Mouse (Mus musculus) forebrain, embryonic 12.5 days (tissue): ENCODE measurements around the gene Klhl35. TPM values are rescaled to one million over a fixed set of nuclear protein-coding genes. Genes with fewer than 3 reads are reported as not detected.
A peak's percentile ranks its signal among the peaks of the same experiment; 100 is the strongest.

ENCODE experiments used
- ATAC-seq: fragments of 200-750 bp; cut with Nextera tagmentation; 2 replicates; pipeline ENCODE4 v1.8.0; 2017; ENCODE audit warnings: moderate TSS enrichment; ENCODE audit not compliant: low FRiP score
- H3K27ac ChIP-seq: fragments of 300-500 bp; sonication (generic); 2 replicates; pipeline ENCODE4 v1.5.1; 2016; ENCODE audit warnings: mild to moderate bottlenecking
- H3K27me3 ChIP-seq: fragments of 300-500 bp; sonication (generic); 2 replicates; pipeline ENCODE4 v1.6.1; 2016; ENCODE audit warnings: mild to moderate bottlenecking
- H3K36me3 ChIP-seq: fragments of 300-500 bp; sonication (generic); replicated peaks from 2 replicates; pipeline ENCODE4 v1.6.1; 2016; ENCODE audit warnings: mild to moderate bottlenecking
- H3K4me1 ChIP-seq: fragments of 300-500 bp; sonication (generic); 2 replicates; pipeline ENCODE4 v1.6.1; 2016
- H3K4me2 ChIP-seq: fragments of 300-500 bp; sonication (generic); 2 replicates; pipeline ENCODE4 v1.6.1; 2016; ENCODE audit warnings: mild to moderate bottlenecking, moderate library complexity
- H3K4me3 ChIP-seq: fragments of 300-500 bp; sonication (generic); replicated peaks from 2 replicates; pipeline ENCODE4 v1.5.1; 2016; ENCODE audit warnings: mild to moderate bottlenecking
- H3K9ac ChIP-seq: fragments of 300-500 bp; sonication (generic); 2 replicates; pipeline ENCODE4 v1.6.1; 2016; ENCODE audit warnings: mild to moderate bottlenecking
- H3K9me3 ChIP-seq: fragments of 300-500 bp; sonication (generic); 2 replicates; pipeline ENCODE4 v1.6.1; 2016
- WGBS: fragments of 180-500 bp; shearing (Covaris S2); methylation state at CpG from one replicate; pipeline ENCODE4 v1.1.7; 2016; 5-methylcytosine and 5-hydroxymethylcytosine counted together
- polyA plus RNA-seq: library from polyadenylated mRNA; unstranded; fragments of >200 nt; fragmentation: Nextera tagmentation; extraction: Ambion mirVana; gene quantifications from 2 replicates; pipeline ENCODE4 v1.2.1, GENCODE M21; 2016

Klhl35 gene
- 5.6 and 6.8 TPM in 2 replicates for polyA plus RNA-seq

- Histone ChIP-seq H3K4me2 (peak within 1 kb of the TSS; percentile 26), H3K4me3 (peak within 1 kb of the TSS; percentile 3; the same call in 1 of the 2 replicates), H3K36me3 (peaks cover 5% of the 10 kb centered on the region), H3K27me3 (peaks cover 42% of the 10 kb centered on the region), H3K9ac (peak within 1 kb of the TSS; percentile 44), H3K4me1 (peaks cover 44% of the 10 kb centered on the region), H3K27ac (peak within 1 kb of the TSS; percentile 59), H3K9me3 (no peaks in the 10 kb centered on the region)
- peak; percentile 49 for ATAC-seq
- WGBS, result 22% methylated on average over 8 of the region's 8 CpGs
Observed at GRCm38 (mm10) chr7:99465811-99466210, at the start of gene Klhl35. Gene Klhl35 (plus strand): TSS chr7:99466004.

- Histone ChIP-seq H3K4me3 (no peak overlapping the region), H3K4me2 (no peak overlapping the region), H3K27me3 (no peaks in the 10 kb centered on the region), H3K9me3 (no peaks in the 10 kb centered on the region), H3K4me1 (peaks cover 6% of the 10 kb centered on the region), H3K9ac (no peak overlapping the region), H3K36me3 (peaks cover 3% of the 10 kb centered on the region; the same call in 1 of the 2 replicates), H3K27ac (no peak overlapping the region)
- 80% methylated on average over 3 of the region's 3 CpGs for WGBS
- no peak for ATAC-seq
Observed at GRCm38 (mm10) chr7:99419311-99419710, 46.5 kb upstream of the Klhl35 start.

GRCm38 (mm10) chr7:99421006-99421405, 44.8 kb upstream of the Klhl35 start:
- Histone ChIP-seq H3K36me3 (peaks cover 2% of the 10 kb centered on the region; the same call in 1 of the 2 replicates), H3K4me2 (no peak overlapping the region), H3K4me3 (no peak overlapping the region), H3K27me3 (no peaks in the 10 kb centered on the region), H3K4me1 (peaks cover 20% of the 10 kb centered on the region), H3K27ac (no peak overlapping the region), H3K9me3 (no peaks in the 10 kb centered on the region), H3K9ac (no peak overlapping the region)
- 92% methylated on average over 6 of the region's 6 CpGs for WGBS
- no peak for ATAC-seq

- H3K36me3 ChIP-seq, result no peaks in the 10 kb centered on the region; the same call in 1 of the 2 replicates
- WGBS, result 27% methylated on average over 8 of the region's 8 CpGs
- no peaks in the 10 kb centered on the region for H3K9me3 ChIP-seq
- no peak overlapping the region for H3K4me3 ChIP-seq
- 0 out of 2 replicates have a peak, but pooled peaks cover 4% of the 10 kb centered on the region for H3K27me3 ChIP-seq
- peak; percentile 44; the same call in 1 of the 2 replicates for ATAC-seq
- H3K4me1 ChIP-seq, result peaks cover 37% of the 10 kb centered on the region
- H3K9ac ChIP-seq, result 0 out of 2 replicates have a peak overlapping the region, but pooled peaks have one; percentile 3
- no peak overlapping the region for H3K4me2 ChIP-seq
- H3K27ac ChIP-seq, result peak overlapping the region; percentile 71
Observed at GRCm38 (mm10) chr7:99424538-99425155, 41.2 kb upstream of the Klhl35 start.

- H3K27ac ChIP-seq, result peak overlapping the region; percentile 71; the same call in 1 of the 2 replicates
- H3K4me1 ChIP-seq, result peaks cover 41% of the 10 kb centered on the region
- WGBS, result 73% methylated on average over 4 of the region's 4 CpGs
- no peak overlapping the region for H3K4me3 ChIP-seq
- no peaks in the 10 kb centered on the region for H3K9me3 ChIP-seq
- 0 out of 2 replicates have a peak, but pooled peaks cover 4% of the 10 kb centered on the region for H3K27me3 ChIP-seq
- ATAC-seq, result no peak
- no peak overlapping the region for H3K9ac ChIP-seq
- no peaks in the 10 kb centered on the region; the same call in 1 of the 2 replicates for H3K36me3 ChIP-seq
- no peak overlapping the region for H3K4me2 ChIP-seq
Observed at GRCm38 (mm10) chr7:99425706-99426105, 40.1 kb upstream of the Klhl35 start.

GRCm38 (mm10) chr7:99427031-99427430, 38.8 kb upstream of the Klhl35 start:
- Histone ChIP-seq H3K27me3 (0 out of 2 replicates have a peak, but pooled peaks cover 4% of the 10 kb centered on the region), H3K9me3 (no peaks in the 10 kb centered on the region), H3K36me3 (no peaks in the 10 kb centered on the region; the same call in 1 of the 2 replicates), H3K4me2 (no peak overlapping the region), H3K4me1 (peaks cover 44% of the 10 kb centered on the region), H3K9ac (no peak overlapping the region), H3K4me3 (no peak overlapping the region), H3K27ac (0 out of 2 replicates have a peak overlapping the region, but pooled peaks have one; percentile 51)
- no peak for ATAC-seq
- 44% methylated on average over 10 of the region's 10 CpGs for WGBS

GRCm38 (mm10) chr7:99427987-99428386, 37.8 kb upstream of the Klhl35 start:
- H3K9me3 ChIP-seq, result no peaks in the 10 kb centered on the region
- WGBS, result 91% methylated on average over 3 of the region's 3 CpGs
- H3K27me3 ChIP-seq, result 0 out of 2 replicates have a peak, but pooled peaks cover 4% of the 10 kb centered on the region
- no peak overlapping the region for H3K4me2 ChIP-seq
- no peak for ATAC-seq
- H3K4me1 ChIP-seq, result peaks cover 54% of the 10 kb centered on the region
- no peak overlapping the region for H3K27ac ChIP-seq
- no peaks in the 10 kb centered on the region; the same call in 1 of the 2 replicates for H3K36me3 ChIP-seq
- no peak overlapping the region for H3K9ac ChIP-seq
- H3K4me3 ChIP-seq, result no peak overlapping the region

GRCm38 (mm10) chr7:99428836-99429235, 37.0 kb upstream of the Klhl35 start:
- 0 out of 2 replicates have a peak, but pooled peaks cover 4% of the 10 kb centered on the region for H3K27me3 ChIP-seq
- H3K9me3 ChIP-seq, result no peaks in the 10 kb centered on the region
- H3K4me2 ChIP-seq, result no peak overlapping the region
- H3K36me3 ChIP-seq, result no peaks in the 10 kb centered on the region; the same call in 1 of the 2 replicates
- H3K27ac ChIP-seq, result no peak overlapping the region
- 88% methylated on average over 5 of the region's 5 CpGs for WGBS
- no peak for ATAC-seq
- H3K4me1 ChIP-seq, result peaks cover 56% of the 10 kb centered on the region
- H3K4me3 ChIP-seq, result no peak overlapping the region
- no peak overlapping the region for H3K9ac ChIP-seq

GRCm38 (mm10) chr7:99429786-99430185, 36.0 kb upstream of the Klhl35 start:
- Histone ChIP-seq H3K4me2 (no peak overlapping the region), H3K27ac (0 out of 2 replicates have a peak overlapping the region, but pooled peaks have one; percentile 15), H3K9me3 (no peaks in the 10 kb centered on the region), H3K27me3 (0 out of 2 replicates have a peak, but pooled peaks cover 4% of the 10 kb centered on the region), H3K4me3 (no peak overlapping the region), H3K36me3 (no peaks in the 10 kb centered on the region), H3K9ac (no peak overlapping the region), H3K4me1 (peaks cover 56% of the 10 kb centered on the region)
- ATAC-seq, result no peak
- WGBS, result 28% methylated on average over 6 of the region's 6 CpGs

GRCm38 (mm10) chr7:99430246-99430645, 35.6 kb upstream of the Klhl35 start:
- 61% methylated on average over 11 of the region's 11 CpGs for WGBS
- Histone ChIP-seq H3K27ac (no peak overlapping the region), H3K4me1 (peaks cover 56% of the 10 kb centered on the region), H3K9ac (no peak overlapping the region), H3K4me3 (no peak overlapping the region), H3K36me3 (no peaks in the 10 kb centered on the region), H3K27me3 (0 out of 2 replicates have a peak, but pooled peaks cover 4% of the 10 kb centered on the region), H3K9me3 (no peaks in the 10 kb centered on the region), H3K4me2 (no peak overlapping the region)
- ATAC-seq, result no peak

- H3K4me1 ChIP-seq, result peaks cover 55% of the 10 kb centered on the region
- H3K9me3 ChIP-seq, result no peaks in the 10 kb centered on the region
- ATAC-seq, result peak; percentile 60
- H3K9ac ChIP-seq, result 0 out of 2 replicates have a peak overlapping the region, but pooled peaks have one; percentile 25
- no peaks in the 10 kb centered on the region for H3K36me3 ChIP-seq
- no peak overlapping the region for H3K4me2 ChIP-seq
- H3K27ac ChIP-seq, result peak overlapping the region; percentile 82
- no peaks in the 10 kb centered on the region for H3K27me3 ChIP-seq
- H3K4me3 ChIP-seq, result no peak overlapping the region
- WGBS, result 54% methylated on average over 14 of the region's 14 CpGs
Observed at GRCm38 (mm10) chr7:99432248-99432647, 33.6 kb upstream of the Klhl35 start.

GRCm38 (mm10) chr7:99432863-99433262, 32.9 kb upstream of the Klhl35 start:
- no peaks in the 10 kb centered on the region for H3K36me3 ChIP-seq
- 90% methylated on average over 6 of the region's 6 CpGs for WGBS
- no peak overlapping the region for H3K4me3 ChIP-seq
- no peaks in the 10 kb centered on the region for H3K27me3 ChIP-seq
- H3K4me1 ChIP-seq, result peaks cover 53% of the 10 kb centered on the region
- no peaks in the 10 kb centered on the region for H3K9me3 ChIP-seq
- no peak overlapping the region for H3K4me2 ChIP-seq
- no peak for ATAC-seq
- H3K27ac ChIP-seq, result peak overlapping the region; percentile 82
- H3K9ac ChIP-seq, result no peak overlapping the region
